14 mouse cellular contexts compared by ENCODE assay signal in the genomic region with DNA sequence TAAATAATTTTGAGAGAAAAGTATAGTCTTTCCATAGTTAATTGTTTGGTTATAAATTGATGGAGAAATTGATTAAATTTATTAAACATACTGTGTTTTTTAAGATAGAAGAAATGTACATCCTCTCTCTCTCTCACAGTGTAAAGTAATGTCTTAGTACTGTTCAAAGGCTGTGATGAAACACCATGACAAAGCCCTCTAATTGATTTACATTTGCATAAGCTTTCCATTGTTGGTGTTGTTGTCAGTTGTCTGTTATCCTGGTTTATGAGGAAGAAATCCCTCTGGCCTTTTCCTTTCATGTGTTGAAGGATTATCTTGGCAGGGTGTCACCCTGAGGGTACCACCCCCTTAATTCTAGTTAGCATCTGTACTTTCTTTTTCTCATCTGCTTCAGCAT.
"Had no signal": no experiment of that assay in that cellular context is flagged by ENCODE, and none has a peak within 500 bp of the region (broad histone marks: within the 10 kb centered on the region; RNA-seq: fewer than 3 reads in every experiment).

No protein-coding gene starts in this region.

- H3K4me2 ChIP-seq: liver, embryonic 11.5 days; liver, embryonic 15.5 days; stomach, embryonic 15.5 days had no signal

- H3K27me3 ChIP-seq: liver, embryonic 15.5 days; stomach, embryonic 15.5 days had no signal

- H3K9me3 ChIP-seq: limb, embryonic 10.5 days; liver, embryonic 15.5 days; stomach, embryonic 15.5 days had no signal

- DNase-seq: kidney, adult 8-10 months; kidney, postnatal 25 days; lung, adult 2 months; lung, postnatal 36 days; right cerebral cortex, postnatal 14 days; thymus, adult 2 months; thymus, postnatal 25 days had no signal

- H3K27ac ChIP-seq: left cerebral cortex, adult 2 months; limb, embryonic 10.5 days; liver, embryonic 15.5 days; stomach, embryonic 15.5 days had no signal

- H3K4me3 ChIP-seq: left cerebral cortex, adult 2 months; limb, embryonic 10.5 days; liver, embryonic 15.5 days; stomach, embryonic 15.5 days had no signal

- ATAC-seq: intestine, postnatal 0 days; lung, postnatal 0 days had no signal

- H3K4me1 ChIP-seq: limb, embryonic 10.5 days; liver, embryonic 15.5 days; stomach, embryonic 15.5 days had no signal

- H3K9ac ChIP-seq: liver, embryonic 15.5 days; stomach, embryonic 15.5 days had no signal

- H3K36me3 ChIP-seq: limb, embryonic 10.5 days; liver, embryonic 15.5 days; stomach, embryonic 15.5 days had no signal
